Mouse (Mus musculus) left cerebral cortex, adult 9 months (tissue): ENCODE data around the gene Thra.
"Not testable (repeated sequence)": the region's sequence is repeated elsewhere in the genome, so short reads cannot be mapped to it uniquely, and the experiment has no call there.

ENCODE experiments used
- DNase-seq, 2 experiments: peaks; one replicate each; pipeline ENCODE4 v3.0.0; 2022; ENCODE audit warnings: low spot score in 2 of 2

The Thra gene

GRCm38 (mm10) chr11:98715946-98716345 lies 24.5 kb upstream of the Thra start:
- no peak for DNase-seq

GRCm38 (mm10) chr11:98717904-98718303 lies 22.5 kb upstream of the Thra start:
- DNase-seq: peak; percentile 55 to 87

GRCm38 (mm10) chr11:98720756-98721155 lies 19.7 kb upstream of the Thra start:
- DNase-seq: no peak

- DNase-seq: peak in 1 of 2 experiments; percentile 69
Observed at GRCm38 (mm10) chr11:98721458-98722226, 18.8 kb upstream of the Thra start.

- no peak for DNase-seq
Observed at GRCm38 (mm10) chr11:98723098-98723497, 17.3 kb upstream of the Thra start.

GRCm38 (mm10) chr11:98725926-98726506 lies 14.4 kb upstream of the Thra start:
- no peak for DNase-seq

- DNase-seq: peak; percentile 91 to 95
Observed at GRCm38 (mm10) chr11:98729119-98729588, 11.3 kb upstream of the Thra start, which contains the start of gene Med24. TSS of gene Med24 (minus strand) at chr11:98729435.

- no peak for DNase-seq
Observed at GRCm38 (mm10) chr11:98730727-98731126, 9.7 kb upstream of the Thra start.

GRCm38 (mm10) chr11:98731134-98731533 lies 9.3 kb upstream of the Thra start:
- DNase-seq: peak in 1 of 2 experiments; percentile 81

- DNase-seq: no peak
Observed at GRCm38 (mm10) chr11:98734020-98734419, 6.4 kb upstream of the Thra start.

GRCm38 (mm10) chr11:98735111-98735510 lies 5.3 kb upstream of the Thra start:
- DNase-seq: no peak

GRCm38 (mm10) chr11:98736176-98736575 lies 4.3 kb upstream of the Thra start:
- no peak for DNase-seq

GRCm38 (mm10) chr11:98737220-98737619 lies 3.2 kb upstream of the Thra start:
- DNase-seq: not testable (repeated sequence)

- DNase-seq: peak in 1 of 2 experiments; percentile 60
Observed at GRCm38 (mm10) chr11:98738428-98738911, 2.0 kb upstream of the Thra start.

- no peak for DNase-seq
Observed at GRCm38 (mm10) chr11:98738925-98739324, 1.5 kb upstream of the Thra start.

- DNase-seq: no peak
Observed at GRCm38 (mm10) chr11:98740026-98740392, 429 bp upstream of the Thra start.

- DNase-seq: no peak
Observed at GRCm38 (mm10) chr11:98741051-98741620, 698 bp downstream of the Thra start.

- no peak for DNase-seq
Observed at GRCm38 (mm10) chr11:98741622-98742396, 1.4 kb downstream of the Thra start.

- DNase-seq: peak in 1 of 2 experiments; percentile 62
Observed at GRCm38 (mm10) chr11:98742397-98743291, 2.2 kb downstream of the Thra start.

- DNase-seq: peak in 1 of 2 experiments; percentile 52
Observed at GRCm38 (mm10) chr11:98743655-98744345, 3.4 kb downstream of the Thra start.
